Mouse (Mus musculus) hindbrain, embryonic 15.5 days (tissue): ENCODE measurements at regions not wholly inside any gene's neighbourhood (a gene's known extent, or its start where the extent isn't known, plus 50 kb on each side); places are given as distances from the start of the nearest gene placed in this dataset.

Experiments
- ATAC-seq: fragments of 200-750 bp; cut with Nextera tagmentation; 2 replicates; pipeline ENCODE4 v1.8.0; 2017; ENCODE audit warnings: low read depth, moderate number of reproducible peaks, moderate TSS enrichment; ENCODE audit not compliant: low FRiP score
- H3K27ac ChIP-seq: fragments of 300-500 bp; sonication (generic); replicated peaks from 2 replicates; pipeline ENCODE4 v1.5.1; 2015; ENCODE audit warnings: mild to moderate bottlenecking, inconsistent platforms
- H3K27me3 ChIP-seq: fragments of 300-500 bp; sonication (generic); 2 replicates; pipeline ENCODE4 v1.6.1; 2015; ENCODE audit warnings: control low read depth, inconsistent platforms
- H3K36me3 ChIP-seq: fragments of 300-500 bp; sonication (generic); 2 replicates; pipeline ENCODE4 v1.6.1; 2015; ENCODE audit warnings: control low read depth, inconsistent platforms
- H3K4me1 ChIP-seq: fragments of 300-500 bp; sonication (generic); replicated peaks from 2 replicates; pipeline ENCODE4 v1.6.1; 2015; ENCODE audit warnings: control low read depth, inconsistent platforms
- H3K4me2 ChIP-seq: fragments of 300-500 bp; sonication (generic); 2 replicates; pipeline ENCODE4 v1.6.1; 2015; ENCODE audit warnings: moderate library complexity, mild to moderate bottlenecking, inconsistent platforms
- H3K4me3 ChIP-seq: fragments of 300-500 bp; sonication (generic); 2 replicates; pipeline ENCODE4 v1.5.1; 2015; ENCODE audit warnings: mild to moderate bottlenecking, inconsistent platforms
- H3K9ac ChIP-seq: fragments of 300-500 bp; sonication (generic); 2 replicates; pipeline ENCODE4 v1.6.1; 2015; ENCODE audit warnings: inconsistent platforms
- H3K9me3 ChIP-seq: fragments of 300-500 bp; sonication (generic); 2 replicates; pipeline ENCODE4 v1.6.1; 2016; ENCODE audit warnings: control low read depth, inconsistent platforms
- WGBS: fragments of 180-500 bp; shearing (Covaris S2); methylation state at CpG from one replicate; pipeline ENCODE4 v1.1.7; 2015; 5-methylcytosine and 5-hydroxymethylcytosine counted together

GRCm38 (mm10) chr16:22716306-22716830 is 59.3 kb upstream of the Dgkg start:
- ATAC-seq, result no peak
- Histone ChIP-seq H3K4me2 (no peak overlapping the region), H3K27me3 (no peaks in the 10 kb centered on the region), H3K27ac (no peak overlapping the region), H3K4me1 (no peaks in the 10 kb centered on the region), H3K9ac (no peak overlapping the region), H3K4me3 (no peak overlapping the region), H3K36me3 (no peaks in the 10 kb centered on the region), H3K9me3 (no peaks in the 10 kb centered on the region)
- 92% methylated on average over 8 of the region's 8 CpGs for WGBS

GRCm38 (mm10) chr16:22714315-22714714 is 57.3 kb upstream of the Dgkg start:
- no peaks in the 10 kb centered on the region for H3K36me3 ChIP-seq
- H3K4me3 ChIP-seq, result no peak overlapping the region
- no peak overlapping the region for H3K9ac ChIP-seq
- H3K4me2 ChIP-seq, result no peak overlapping the region
- no peak overlapping the region for H3K27ac ChIP-seq
- H3K9me3 ChIP-seq, result no peaks in the 10 kb centered on the region
- no peaks in the 10 kb centered on the region for H3K27me3 ChIP-seq
- 94% methylated on average over 2 of the region's 2 CpGs for WGBS
- H3K4me1 ChIP-seq, result no peaks in the 10 kb centered on the region
- ATAC-seq, result no peak

- Histone ChIP-seq H3K9me3 (no peaks in the 10 kb centered on the region), H3K9ac (no peak overlapping the region), H3K27me3 (no peaks in the 10 kb centered on the region), H3K27ac (no peak overlapping the region), H3K4me1 (no peaks in the 10 kb centered on the region), H3K36me3 (no peaks in the 10 kb centered on the region), H3K4me2 (no peak overlapping the region), H3K4me3 (no peak overlapping the region)
- no peak for ATAC-seq
- 80% methylated on average over 9 of the region's 9 CpGs for WGBS
Measured at GRCm38 (mm10) chr16:22708768-22709167, 51.7 kb upstream of the Dgkg start.
